Mouse (Mus musculus) small intestine, adult 2 months (tissue): ENCODE results near the gene Ttn.

Source experiments
- CTCF ChIP-seq: fragments of 200-500 bp; IDR thresholded peaks from 2 replicates; pipeline ENCODE4 v1.5.1; 2012; ENCODE audit warnings: low read depth, mild to moderate bottlenecking, control low read depth, inconsistent platforms, low read length, moderate library complexity, mixed read lengths; ENCODE audit not compliant: insufficient replicate concordance, insufficient read length; ENCODE audit errors: extremely low read depth
- POLR2A ChIP-seq: fragments of 200-500 bp; IDR thresholded peaks from 2 replicates; pipeline ENCODE4 v1.6.1; 2012; ENCODE audit warnings: low read depth, mild to moderate bottlenecking, control low read depth, inconsistent platforms, low read length, moderate library complexity

DNA sequence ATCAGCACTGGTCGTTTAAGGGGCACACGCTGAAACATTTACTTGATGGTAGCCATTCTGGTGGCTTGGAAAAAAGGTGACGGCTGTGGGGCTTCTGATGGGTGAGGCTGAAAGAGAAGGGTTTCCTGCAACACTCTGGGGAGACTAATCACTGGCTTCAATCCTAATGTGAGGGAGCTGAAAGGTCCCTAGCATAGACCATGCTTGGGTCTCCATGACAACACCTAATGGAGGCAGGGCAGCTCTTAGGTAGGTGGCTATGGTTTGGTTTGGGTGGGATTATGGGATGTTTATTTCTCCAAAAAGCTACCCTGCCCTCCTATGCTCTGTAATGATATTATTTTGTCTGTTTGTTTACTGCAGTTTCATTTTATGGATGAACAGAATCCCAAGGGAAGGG lies 326.9 kb downstream of the Ttn start:
- no peak for TF ChIP-seq POLR2A
- TF ChIP-seq CTCF = no peak
